Mouse (Mus musculus) monocyte, adult 5-6 weeks (primary cell): Measurements from ENCODE around the gene Map3k7cl. TPM values are rescaled to one million over a fixed set of nuclear protein-coding genes. Genes with fewer than 3 reads are reported as not detected.

Experiments
- ATAC-seq: fragments of 153-309, 156-312 bp; replicated peaks from 2 replicates; pipeline ENCODE4 v1.8.0; 2017; ENCODE audit warnings: mild to moderate bottlenecking; ENCODE audit not compliant: low TSS enrichment, insufficient number of reproducible peaks, severe bottlenecking, poor library complexity, low FRiP score
- total RNA-seq: library from RNA; stranded (forward); fragments of 200-1000, 200-491, 200-594 nt; gene quantifications from 3 replicates; pipeline ENCODE4 v1.2.3, GENCODE M21; 2017

The Map3k7cl gene
- total RNA-seq, 1 experiment from 2014 or later, result not detected

DNA sequence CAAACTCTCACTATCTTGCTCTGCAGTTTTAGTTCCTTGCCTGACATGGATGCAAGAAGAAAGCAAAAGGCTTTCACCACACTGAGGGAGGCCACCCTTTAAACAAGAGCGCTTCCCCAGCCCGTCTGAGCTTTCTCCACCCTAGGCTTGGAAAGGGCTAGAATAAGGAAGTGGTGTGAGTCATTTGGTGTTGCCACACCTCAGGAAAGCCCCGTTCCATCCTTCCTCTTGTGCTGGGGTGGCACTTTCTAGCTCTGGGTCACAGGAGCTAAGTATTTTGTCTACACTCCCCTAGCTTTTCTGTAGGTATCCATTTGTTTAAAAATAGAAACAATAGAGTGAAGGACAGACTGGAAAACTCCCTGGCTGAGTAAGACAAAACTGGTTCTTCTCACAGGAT, 72.2 kb downstream of the Map3k7cl start:
- peak; percentile 95 for ATAC-seq

GRCm38 (mm10) chr16:87625816-87626215, 72.7 kb downstream of the Map3k7cl start:
- peak; percentile 23; the same call in 1 of the 2 replicates for ATAC-seq

DNA sequence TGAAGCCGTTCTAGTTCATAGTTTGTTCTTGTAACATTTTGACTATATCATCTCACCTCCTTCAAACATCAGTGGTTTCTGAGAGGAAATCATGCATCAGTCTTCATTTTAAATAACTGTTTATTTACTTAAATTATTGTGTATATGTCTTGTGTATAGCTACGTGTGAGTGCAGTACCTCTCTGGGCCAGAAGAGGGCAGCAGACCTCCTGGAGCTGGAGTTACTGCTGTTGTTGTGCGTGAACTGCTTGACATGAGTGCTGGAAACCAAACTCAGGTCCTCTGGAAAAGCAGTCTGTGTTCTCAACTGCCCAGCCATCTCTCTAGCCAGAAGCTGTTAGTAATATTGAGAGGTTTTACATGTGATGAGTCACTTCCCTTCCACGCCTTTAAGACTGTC, 73.6 kb downstream of the Map3k7cl start:
- no peak for ATAC-seq

DNA sequence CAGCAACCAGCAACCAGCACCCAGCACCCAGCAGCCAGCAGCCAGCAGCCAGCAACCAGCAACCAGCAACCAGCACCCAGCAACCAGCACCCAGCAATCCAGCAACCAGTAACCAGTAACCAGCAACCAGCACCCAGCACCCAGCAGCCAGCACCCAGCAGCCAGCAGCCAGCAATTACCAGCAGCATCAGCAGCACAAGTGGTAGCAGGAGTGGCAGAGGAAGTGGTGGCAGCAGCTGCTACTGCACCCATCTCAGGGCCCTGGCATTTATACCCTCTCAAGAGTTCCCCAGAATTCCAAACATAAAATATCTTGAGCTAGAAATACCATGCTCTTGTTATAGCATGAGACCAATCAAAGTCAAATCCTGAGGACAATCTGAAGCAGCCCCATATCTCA, 81.6 kb downstream of the Map3k7cl start:
- ATAC-seq, result 0 out of 2 replicates have a peak, but pooled peaks have one; percentile 40

DNA sequence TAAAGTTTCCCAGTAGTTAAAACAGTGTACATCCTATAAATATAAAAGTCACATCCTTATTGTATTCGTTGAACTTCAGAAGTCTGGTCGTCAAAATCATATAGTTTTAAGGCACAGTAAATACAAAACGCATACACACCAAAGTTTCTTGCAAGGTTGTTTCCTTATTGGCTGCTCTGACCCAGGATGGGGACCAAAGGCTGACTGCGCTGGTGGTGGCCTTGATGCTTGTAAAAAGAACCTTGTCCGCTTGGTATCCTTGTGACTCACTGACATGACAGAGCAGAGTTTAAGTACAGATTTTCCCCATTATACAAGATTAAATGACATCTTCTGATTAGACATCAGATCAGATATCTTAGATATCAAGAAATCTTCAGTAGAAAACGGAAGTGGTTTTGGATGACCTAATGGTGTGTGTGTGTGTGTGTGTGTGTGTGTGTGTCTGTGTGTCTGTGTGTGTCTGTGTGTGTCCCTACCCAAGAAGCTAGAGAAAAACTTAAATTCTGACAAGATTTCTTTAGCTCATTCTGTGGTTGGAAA, 82.2 kb downstream of the Map3k7cl start:
- no peak for ATAC-seq

DNA sequence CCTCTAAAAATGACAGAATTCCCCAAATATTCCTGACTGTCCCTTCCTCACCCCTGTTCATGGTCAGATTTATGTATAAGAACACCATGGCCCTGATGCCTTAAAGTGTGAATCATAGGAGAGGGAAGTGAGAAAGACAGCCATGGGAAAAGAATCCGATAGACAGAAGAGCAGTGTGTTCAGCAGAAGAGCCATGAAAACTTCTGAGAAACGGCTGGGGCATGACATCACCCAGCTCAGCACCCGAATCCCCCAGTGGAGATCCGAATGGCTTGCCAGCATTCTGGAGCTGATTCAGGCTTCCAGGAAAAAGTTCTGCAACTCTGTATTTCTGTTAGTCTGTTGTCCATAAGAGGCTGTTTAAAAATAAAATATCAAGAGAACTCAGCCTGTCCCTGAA, 82.7 kb downstream of the Map3k7cl start:
- ATAC-seq, result no peak

- no peak for ATAC-seq
Observed at GRCm38 (mm10) chr16:87638098-87638497, 85.0 kb downstream of the Map3k7cl start.

DNA sequence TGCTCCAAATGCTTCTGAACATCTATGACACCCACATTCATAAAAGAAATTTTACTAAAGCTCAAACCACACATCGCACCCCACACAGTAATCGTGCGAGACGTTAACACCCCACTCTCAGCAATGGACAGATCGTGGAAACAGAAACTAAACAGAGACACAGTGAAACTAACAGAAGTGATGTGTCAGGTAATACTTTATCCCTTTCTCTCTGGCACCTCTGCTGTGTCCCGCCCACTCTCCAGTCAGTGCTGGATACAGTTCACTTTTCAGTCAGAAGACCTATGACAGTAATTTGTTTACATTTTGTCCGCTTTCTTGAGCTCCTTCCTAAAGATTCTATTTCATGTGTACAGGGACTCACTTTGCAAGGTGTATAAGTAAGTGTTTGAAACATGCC, 89.1 kb downstream of the Map3k7cl start:
- no peak for ATAC-seq

- ATAC-seq, result no peak
Observed at GRCm38 (mm10) chr16:87644111-87644770, 91.1 kb downstream of the Map3k7cl start.

Other genes starting within 250 kb of the Map3k7cl start
- gene N6amt1, start 199.1 kb upstream of the Map3k7cl start, total RNA-seq, result 7.9 to 11.4 TPM (median 9.2 TPM) in 3 replicates
- gene Ltn1, start 120.7 kb upstream of the Map3k7cl start, total RNA-seq, result 13.3 to 24.2 TPM (median 14.8 TPM) in 3 replicates
- 3.3 to 6.3 TPM (median 5.7 TPM) in 3 replicates for gene Rwdd2b, start 112.8 kb upstream of the Map3k7cl start, total RNA-seq
- 132 to 219 TPM (median 192 TPM) in 3 replicates for gene Usp16, start 98.6 kb upstream of the Map3k7cl start, total RNA-seq
- gene Cct8, start 57.5 kb upstream of the Map3k7cl start, total RNA-seq, result 261 to 324 TPM (median 313 TPM) in 3 replicates
- gene Bach1, start 145.6 kb downstream of the Map3k7cl start, total RNA-seq, result 116 to 177 TPM (median 171 TPM) in 3 replicates